Mouse (Mus musculus) ES-Bruce4 (cell line): ENCODE data around the gene Uts2r.

Experiments used
- CTCF ChIP-seq: IDR thresholded peaks from one replicate; pipeline ENCODE4 v1.8.1; 2011; ENCODE audit warnings: low read depth, low read length
- EP300 ChIP-seq: IDR thresholded peaks from 2 replicates; pipeline ENCODE4 v1.6.1; 2011; ENCODE audit warnings: low read depth, low read length; ENCODE audit not compliant: insufficient read depth

DNA sequence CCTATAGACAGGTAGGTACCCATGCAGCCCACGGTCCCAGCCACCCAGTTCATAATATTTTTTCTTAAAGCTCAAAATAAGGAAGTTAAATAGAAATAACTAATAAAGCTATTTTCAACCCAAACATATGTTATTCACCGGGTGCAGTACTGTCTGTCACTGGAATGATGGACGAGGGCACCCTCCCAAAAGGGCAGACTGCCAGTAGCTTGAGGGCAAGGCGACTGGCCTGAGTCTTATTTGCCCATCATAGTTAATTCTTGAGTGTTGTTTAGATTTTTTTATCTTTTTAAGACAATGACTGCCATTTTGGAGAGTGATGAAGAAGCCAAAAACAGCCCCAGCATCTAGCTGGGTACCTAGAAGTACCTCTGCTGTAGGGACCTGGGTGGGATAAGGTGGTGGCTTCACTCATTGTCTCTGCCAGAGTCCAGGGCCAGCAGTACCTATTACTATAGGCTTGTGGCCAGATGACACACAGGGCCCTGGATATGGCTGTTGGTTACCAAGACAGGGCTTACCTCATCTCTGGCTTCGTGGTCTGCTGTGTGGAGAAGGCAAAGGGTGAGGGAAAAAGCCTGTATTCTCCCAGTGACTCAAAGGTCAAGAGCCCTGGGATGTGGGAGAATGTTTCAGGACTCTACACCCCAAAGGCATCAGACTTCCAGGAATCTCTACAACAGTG is 47.8 kb upstream of the Uts2r start:
- TF ChIP-seq CTCF = no peak
- TF ChIP-seq EP300 = no peak
